Mouse (Mus musculus): ENCODE measurements around the gene Zswim3.
A peak's percentile ranks its signal among the peaks of the same experiment; 100 is the strongest.

GRCm38 (mm10) chr2:164804533-164805331 lies at the start of gene Zswim3, which contains the start of gene Acot8:
- TF ChIP-seq CTCF (IDR thresholded peaks at IDR 0.05 in 2 of 3, conservative IDR thresholded peaks at IDR 0.05 in 1 of 3; ENCODE audit: control insufficient read depth in 1 of 3, insufficient read depth in 1 of 3, low read depth in 2 of 3, low read length in 3 of 3, poor library complexity in 1 of 3, severe bottlenecking in 1 of 3) = no peak
- TF ChIP-seq USF1 (IDR thresholded peaks at IDR 0.05; ENCODE audit: low read depth, low read length) = no peak
- TF ChIP-seq ZNF384 (IDR thresholded peaks at IDR 0.05; ENCODE audit: low read depth, low read length) = no peak
- TF ChIP-seq NELFE (IDR thresholded peaks at IDR 0.05; ENCODE audit: low read depth, low read length) = peak; percentile 99
- TF ChIP-seq POLR2A (IDR thresholded peaks at IDR 0.05; ENCODE audit: control insufficient read depth in 1 of 2, insufficient read depth in 1 of 2, low read depth in 1 of 2, low read length in 2 of 2, poor library complexity in 1 of 2) = peak; percentile 87 to 99

All from MEL (cell line).